Mouse (Mus musculus): ENCODE data around the gene Shkbp1. TPM values are rescaled to one million over a fixed set of nuclear protein-coding genes. Genes with fewer than 3 reads are reported as not detected.
A peak's percentile ranks its signal among the peaks of the same experiment; 100 is the strongest.

The Shkbp1 gene
- 1 to 10 TPM; 6.4 to 8.2 TPM for total RNA-seq (2021)

DNA sequence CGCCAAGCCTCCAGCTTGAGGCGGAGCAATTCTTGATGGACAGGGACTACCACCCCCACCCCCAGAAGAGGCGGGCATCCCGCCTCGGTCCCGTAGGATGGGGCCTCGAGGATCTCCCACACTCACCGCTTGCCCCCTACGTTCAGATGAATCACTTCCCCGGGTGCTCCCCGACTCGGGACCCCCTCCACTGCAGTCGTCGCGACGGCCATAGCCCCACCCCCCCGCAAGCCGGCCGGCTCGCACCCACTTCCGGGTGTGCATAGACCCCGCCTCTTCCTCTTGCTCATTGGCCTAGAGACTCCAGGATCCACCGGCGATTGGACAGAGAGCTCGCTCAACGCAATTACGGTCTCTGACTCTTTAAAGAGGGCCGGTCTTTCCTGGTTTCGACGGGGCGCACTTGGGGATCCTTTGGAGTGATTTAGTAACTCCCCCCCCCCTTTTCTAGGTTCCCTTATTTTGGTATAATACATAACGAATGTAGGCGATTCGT lies at the start of gene Shkbp1:
Gene Shkbp1, minus strand, starts transcription at position 275 of the 496 bp plus-strand sequence.
- intact Hi-C loops (cut with DNase I), result no loop called here
- DNase-seq (ENCODE audit: low spot score), result peak; percentile 82

DNA sequence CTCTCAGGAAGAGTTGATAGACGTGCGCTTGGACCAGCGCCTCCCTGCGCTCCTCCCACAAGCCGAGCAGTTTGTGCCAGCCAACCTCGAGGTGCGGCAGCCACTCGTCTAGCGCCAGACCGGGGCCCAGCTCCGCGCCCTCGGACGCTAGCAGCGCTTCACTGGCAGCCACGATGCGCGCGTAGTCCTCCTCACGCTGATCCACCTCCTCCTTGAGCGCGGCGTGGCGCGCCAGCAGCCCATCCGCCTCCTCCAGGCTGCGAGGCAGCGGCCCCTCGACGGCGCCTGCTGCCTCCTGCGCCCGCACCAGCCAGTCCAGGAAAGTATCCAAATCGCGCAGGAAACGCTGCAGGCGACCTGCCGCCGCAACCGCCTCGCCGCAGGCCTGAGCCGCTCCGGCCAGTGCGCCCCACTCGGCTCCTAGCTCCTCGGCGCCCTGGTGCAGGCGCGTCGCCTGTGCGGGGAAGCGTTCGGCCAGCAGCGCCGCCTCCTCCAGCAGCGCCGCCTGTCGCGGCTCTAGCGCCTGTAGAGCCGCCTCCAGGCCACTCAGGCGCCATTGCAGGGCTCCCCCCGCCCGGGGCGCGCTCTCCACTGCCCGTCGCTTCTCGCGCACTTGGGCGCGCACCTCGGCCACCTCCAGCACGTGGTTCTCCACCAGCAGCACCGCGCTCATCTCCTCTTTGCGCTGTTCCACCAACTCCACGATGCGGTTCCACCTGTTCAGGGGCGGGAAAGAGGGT lies 48.6 kb upstream of the Shkbp1 start:
- no peak for DNase-seq (ENCODE audit: low spot score)
- intact Hi-C loops (cut with DNase I), result loop anchor here (5.0 kb wide), 1 partner anchor 67 kb away; the partner anchor contains the start of gene Ltbp4

DNA sequence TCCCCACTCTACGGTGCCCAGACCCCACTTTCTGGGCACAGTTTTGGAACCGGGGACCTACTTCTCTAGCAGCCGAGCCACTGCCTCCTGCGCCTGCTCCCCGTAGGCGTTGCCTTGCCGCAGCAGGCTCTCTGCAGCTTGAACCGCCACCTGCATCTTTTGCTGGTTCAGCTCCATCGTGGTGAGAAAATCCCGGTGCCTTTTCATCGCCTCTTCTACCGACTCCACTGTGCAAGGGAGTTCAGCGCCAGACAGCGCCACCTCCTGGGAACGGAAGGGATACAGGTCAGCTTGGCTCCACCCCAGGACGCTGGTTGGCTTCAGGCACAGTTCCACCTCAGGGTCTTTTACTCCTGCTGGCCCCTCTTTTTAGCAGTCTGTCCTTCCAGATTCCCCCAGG lies 46.9 kb upstream of the Shkbp1 start:
- intact Hi-C loops (cut with DNase I), result loop anchor here (5.0 kb wide), 1 partner anchor 65 kb away; the partner anchor contains the start of gene Ltbp4
- no peak for DNase-seq (ENCODE audit: low spot score)

DNA sequence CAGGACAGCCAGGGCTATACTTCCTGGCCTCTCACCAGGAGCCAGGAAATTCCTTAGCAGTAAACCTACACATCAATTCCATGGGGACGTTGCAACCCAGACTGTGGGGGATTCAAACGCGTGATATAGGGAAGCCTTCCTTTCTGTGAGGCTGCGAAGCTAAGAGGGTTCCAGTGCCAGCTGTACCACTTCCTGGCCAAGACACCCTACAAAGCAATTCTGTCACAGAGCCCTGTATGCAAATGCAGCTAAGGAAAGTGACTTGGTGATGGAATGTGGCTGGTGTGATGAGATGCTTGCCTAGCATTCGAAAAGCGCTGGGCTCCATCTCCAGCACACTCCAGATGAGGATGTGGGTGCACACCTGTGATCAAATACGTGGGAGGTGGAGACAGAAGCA lies 44.7 kb upstream of the Shkbp1 start:
- intact Hi-C loops (cut with DNase I), result loop anchor here (5.0 kb wide), 1 partner anchor 63 kb away; the partner anchor contains the start of gene Ltbp4
- DNase-seq (ENCODE audit: low spot score), result no peak

DNA sequence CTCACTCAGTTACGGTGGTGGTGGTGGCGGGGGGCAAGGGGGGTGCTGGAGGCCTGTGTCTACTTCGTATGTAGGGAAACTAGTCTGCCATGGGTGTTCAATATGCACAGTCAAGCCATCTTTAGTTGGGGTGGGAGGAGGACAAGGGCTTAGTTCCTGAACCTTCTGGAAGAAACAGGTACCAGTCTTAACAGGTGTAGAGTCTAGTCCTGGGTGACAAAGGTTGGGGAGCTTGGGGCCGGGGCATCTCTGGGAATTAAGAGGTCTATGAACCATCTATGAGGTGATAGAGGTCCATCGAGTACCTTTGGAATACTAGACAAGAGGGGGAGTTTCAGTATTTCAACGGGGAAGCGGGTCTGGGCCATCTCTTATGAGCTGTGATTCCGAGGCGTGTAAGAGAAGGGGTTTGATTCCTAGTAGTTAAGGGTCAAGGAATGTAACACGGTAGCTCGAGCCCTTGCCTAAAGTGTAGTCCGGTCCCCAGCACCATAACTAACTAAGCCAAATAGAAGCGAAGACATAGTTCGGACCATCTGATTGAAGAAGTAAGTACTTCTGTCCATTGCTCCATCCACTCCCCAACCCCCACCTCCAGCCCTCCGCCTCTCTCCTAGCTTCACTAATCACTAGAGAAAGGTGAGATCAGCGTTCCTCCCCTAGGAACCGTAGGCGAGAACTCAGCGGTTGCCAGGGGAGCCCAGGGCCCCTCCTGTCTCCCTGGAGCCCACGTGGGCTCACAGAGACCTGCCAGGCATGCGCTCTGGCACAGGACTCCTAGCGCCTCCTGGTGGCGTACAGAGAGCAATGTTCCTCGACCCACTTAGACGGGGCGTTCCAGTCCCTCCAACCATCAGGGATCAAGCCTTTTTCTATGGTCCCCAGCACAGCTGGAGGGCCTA lies 41.5 kb upstream of the Shkbp1 start:
- no peak for DNase-seq (ENCODE audit: low spot score)
- intact Hi-C loops (cut with DNase I), result no loop called here

DNA sequence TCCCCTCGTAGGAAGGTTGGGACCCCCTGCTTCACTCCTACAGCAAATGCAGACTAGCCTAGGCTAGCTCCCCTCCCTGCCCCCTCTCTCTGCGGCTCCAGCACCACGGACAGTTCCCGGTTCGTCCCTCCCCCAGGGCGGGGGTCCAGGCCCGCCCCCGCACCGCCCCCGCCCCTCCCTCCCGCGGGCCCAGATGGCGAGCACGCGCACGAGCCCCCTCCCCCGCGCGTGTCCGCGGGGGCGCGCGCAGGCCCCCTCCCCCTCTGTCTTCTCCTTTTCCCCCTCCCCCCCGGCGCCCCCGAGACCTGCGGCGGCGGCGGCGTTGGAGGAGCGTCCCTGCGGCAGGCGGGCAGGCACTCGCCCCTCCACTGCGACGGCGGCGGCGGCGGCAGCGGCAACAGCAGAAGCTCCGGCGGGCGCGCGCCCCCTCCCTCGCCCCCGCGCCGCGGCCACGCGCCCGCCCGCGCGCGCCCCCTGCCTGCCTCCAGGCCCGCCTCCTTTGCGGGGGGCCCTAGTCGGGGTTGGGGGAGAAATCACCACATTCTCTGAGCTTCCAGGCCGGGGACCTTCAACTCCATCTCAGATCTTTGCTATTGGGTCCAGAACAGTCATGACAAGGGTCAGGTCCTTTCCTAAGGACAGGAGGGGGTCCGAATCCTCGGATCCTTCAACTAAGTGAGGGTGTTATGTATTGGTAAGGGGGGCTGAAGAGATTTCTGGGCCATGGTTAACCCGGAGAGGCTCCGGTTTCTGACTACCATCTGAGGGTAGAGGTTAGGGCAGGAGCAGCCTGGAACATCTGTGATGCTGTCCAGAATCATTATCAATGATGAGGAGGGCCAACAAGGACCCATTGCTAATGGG lies 40.6 kb upstream of the Shkbp1 start:
- intact Hi-C loops (cut with DNase I), result no loop called here
- DNase-seq (ENCODE audit: low spot score), result no peak

DNA sequence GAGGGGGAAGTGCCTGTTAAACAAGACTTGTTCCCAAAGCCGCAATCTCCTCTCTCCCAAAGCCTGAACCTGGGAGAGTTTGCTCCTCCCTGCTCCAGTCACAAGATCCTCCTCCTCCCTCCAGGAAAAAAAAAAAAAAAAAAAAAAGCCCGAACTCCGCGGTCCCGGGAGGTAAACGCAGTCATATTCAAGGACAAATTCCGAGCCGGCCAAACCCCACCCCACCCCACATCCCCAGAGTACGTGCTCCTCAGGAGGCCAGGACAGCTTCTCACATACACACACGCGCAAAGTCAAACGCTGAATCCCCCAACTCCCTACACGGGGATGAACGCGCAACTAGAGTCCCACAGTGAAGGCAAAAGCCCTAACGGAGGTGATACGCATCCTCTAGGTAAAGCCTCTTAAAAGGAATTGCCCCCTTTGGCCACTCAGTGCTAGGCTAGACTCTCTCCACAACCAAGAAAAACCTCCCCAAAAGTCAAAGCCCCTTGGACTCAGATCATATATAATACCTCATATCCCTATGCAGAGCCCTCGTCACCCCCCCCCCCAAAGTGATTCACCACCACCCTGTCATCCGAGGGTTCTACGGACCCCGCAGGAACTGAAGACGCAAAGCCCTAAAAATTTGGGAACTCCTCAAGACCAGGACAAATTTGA lies 39.8 kb upstream of the Shkbp1 start:
- intact Hi-C loops (cut with DNase I), result no loop called here

DNA sequence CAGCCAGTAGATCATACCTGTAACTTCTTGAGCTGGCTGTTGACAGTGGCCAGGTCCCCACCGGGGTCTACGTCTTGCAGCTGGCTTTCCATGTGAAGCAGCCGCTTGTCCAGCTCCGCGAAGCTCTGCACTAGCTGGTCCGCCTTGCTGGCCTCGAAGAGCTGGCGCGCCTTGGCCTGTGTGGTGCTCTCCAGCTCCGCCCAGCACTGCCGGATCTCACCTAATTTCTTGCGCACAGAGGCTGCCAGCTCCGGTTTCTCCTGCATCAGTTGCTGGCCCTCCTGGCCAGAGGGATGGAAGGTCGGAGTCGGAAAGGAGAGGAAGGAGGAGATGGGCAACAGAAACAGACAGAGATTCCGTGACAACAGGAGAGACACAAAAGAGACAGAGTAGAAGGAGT lies 35.6 kb upstream of the Shkbp1 start:
- intact Hi-C loops (cut with DNase I), result no loop called here
- DNase-seq (ENCODE audit: low spot score), result no peak

More for the DNA sequence above, 39.8 kb upstream of the Shkbp1 start:
- DNase-seq (ENCODE audit: low spot score), result no peak

DNA sequence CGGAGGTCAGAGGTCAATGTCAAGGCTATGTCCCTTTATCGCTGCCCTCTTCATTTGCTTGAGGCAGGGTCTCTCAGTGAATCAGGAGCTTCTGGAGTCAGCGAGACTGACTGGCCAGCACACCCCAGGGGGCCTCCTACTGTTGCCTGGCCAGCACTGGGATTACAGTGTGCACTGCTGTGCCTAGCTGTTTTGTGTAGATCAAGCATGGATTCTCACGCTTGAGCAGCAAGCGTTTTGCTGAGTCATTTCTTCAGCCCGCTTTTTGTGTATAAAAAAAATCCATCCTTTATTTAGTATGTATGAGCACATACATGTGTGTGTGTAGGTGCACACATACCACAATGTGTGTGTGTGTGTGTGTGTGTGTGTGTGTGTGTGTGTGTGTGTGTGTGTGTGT lies 33.4 kb upstream of the Shkbp1 start:
- no peak for DNase-seq (ENCODE audit: low spot score)
- intact Hi-C loops (cut with DNase I), result no loop called here

DNA sequence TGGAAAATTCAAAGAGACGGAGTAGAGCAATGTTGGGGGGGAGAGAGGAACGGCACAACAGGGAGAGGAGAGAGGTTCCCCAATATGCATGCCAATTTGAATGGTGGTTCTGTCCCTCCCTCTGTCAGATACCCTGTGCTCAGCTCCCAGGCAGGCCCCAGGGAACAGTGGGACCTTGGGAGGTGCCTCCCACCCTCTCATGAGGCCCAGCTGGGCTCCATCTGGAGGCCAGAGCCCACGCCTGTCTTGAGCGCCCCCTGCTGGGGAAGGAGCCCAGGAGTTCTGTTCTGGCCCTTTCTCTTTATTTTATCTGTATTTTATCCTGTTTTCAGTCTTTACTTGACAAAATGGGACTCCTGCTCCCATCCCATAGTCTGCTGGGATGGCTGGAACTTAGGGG lies 28.9 kb upstream of the Shkbp1 start:
- no peak for DNase-seq (ENCODE audit: low spot score)
- intact Hi-C loops (cut with DNase I), result loop anchor here (1.0 kb wide), 1 partner anchor 48 kb away; no protein-coding TSS in a partner anchor

DNA sequence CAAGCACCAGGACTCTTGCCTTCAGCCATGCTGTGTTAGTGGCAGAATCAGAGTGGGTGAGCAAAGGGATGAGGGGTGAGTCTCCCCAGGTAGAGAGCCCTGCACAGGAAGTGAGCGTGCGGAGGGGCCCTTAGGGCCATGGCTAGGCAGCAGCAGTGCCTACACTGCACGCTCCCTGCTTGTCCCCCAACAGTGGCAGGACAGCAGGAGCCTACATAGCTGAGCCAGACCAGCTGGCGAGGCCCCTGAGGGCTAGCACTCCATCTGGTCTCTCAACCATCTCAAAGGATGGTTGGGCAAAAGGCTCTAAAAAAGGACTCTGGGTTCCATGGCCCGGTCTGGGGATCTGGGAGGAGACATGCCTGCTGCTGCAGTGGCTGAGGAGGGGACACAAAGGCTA lies 28.3 kb upstream of the Shkbp1 start:
- DNase-seq (ENCODE audit: low spot score), result no peak
- intact Hi-C loops (cut with DNase I), result loop anchor here (1.0 kb wide), 1 partner anchor 48 kb away; no protein-coding TSS in a partner anchor

DNA sequence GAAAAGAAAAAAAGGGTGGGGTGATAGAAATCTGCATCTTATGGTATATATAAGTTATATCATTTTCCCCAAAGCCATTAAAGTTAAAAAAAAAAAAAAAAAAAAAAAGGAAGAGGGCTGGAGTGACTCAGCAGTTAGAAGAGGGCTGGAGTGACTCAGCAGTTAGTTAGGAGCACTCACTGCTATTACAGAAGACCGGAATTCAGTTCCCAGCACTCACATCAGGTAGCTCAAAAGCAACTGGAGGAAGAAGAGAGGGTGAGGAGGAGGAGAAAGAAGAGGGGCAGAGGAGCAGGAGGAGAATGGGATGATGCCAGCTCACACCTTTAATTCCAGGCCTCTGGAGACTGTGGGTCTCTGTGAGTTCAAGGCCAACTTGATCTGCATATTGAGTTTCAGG lies 27.4 kb upstream of the Shkbp1 start:
- intact Hi-C loops (cut with DNase I), result no loop called here
- DNase-seq (ENCODE audit: low spot score), result no peak

DNA sequence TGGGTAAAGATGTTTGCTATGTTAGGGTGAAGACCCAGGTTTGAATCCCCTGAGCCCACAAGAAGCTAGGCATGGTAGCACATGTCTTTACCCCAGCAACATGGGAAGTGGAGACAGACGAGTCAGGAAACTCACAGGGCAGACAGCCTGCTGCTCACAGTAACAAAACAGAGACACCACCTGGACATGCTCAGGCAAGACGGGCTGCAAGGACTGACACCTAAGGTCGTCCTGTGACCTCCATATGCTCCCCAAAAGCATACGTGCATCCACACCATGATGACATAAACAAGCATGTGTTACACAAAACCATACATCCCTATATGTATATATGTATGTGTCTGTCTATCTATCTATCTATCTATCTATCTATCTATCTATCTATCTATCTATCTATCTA lies 25.7 kb upstream of the Shkbp1 start:
- DNase-seq (ENCODE audit: low spot score), result no peak
- intact Hi-C loops (cut with DNase I), result no loop called here

DNA sequence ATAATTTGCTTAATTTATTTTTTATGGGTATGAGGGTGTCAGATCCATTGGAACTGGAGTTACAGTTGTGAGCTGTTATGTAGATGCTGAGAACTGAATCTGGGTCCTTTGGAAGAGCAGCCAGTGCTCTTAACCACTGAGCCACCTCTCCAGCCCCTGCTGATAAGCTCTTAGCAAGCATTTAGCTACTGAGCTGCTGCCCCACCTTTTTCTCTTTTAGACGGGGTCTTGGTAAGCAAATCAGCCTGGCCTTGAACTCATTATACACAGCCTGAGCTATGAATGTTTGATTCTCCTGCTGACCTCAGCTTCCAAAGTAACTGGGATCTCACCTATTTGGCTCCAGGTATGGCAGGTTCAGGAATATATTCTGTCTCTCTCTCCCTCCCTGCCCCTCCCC lies 25.2 kb upstream of the Shkbp1 start:
- DNase-seq (ENCODE audit: low spot score), result no peak
- intact Hi-C loops (cut with DNase I), result no loop called here

DNA sequence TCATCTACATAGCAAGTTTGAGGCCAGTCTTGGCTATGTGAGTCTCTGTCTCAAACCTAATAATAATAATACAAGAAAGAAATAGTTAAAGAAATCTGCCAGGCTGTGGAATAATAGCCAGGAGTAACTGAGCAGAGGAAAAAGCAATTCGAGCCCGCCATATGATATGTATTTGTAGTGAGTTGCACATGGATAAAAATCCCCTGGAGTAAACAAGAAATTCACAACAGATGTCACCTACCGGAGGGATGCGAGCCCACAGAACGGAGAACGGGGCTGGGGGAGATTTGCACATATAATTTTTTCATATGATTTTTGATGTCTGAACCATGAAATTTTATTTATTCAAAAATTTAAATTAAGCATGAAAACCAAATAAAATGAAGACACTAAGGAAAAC lies 24.0 kb upstream of the Shkbp1 start:
- no peak for DNase-seq (ENCODE audit: low spot score)
- intact Hi-C loops (cut with DNase I), result no loop called here

DNA sequence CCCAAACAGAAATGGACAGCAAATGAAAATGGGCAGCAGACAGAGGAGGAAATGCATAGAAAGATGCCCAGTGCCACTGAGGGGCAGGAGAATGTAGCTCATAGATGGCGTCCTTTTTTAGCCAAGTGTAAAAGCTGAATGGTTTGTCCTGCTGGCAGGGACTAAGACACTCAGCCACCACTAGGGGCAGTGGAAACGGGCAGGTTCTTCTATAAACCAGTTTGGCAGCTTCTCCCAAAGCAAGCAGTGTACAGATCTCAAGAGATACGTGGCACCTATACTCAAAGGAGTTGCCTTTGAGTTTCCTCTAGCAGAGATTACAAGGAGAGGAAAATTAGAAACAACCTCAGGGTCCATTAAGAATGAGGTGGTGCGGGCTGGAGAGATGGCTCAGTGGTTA lies 22.6 kb upstream of the Shkbp1 start:
- no peak for DNase-seq (ENCODE audit: low spot score)
- intact Hi-C loops (cut with DNase I), result no loop called here

DNA sequence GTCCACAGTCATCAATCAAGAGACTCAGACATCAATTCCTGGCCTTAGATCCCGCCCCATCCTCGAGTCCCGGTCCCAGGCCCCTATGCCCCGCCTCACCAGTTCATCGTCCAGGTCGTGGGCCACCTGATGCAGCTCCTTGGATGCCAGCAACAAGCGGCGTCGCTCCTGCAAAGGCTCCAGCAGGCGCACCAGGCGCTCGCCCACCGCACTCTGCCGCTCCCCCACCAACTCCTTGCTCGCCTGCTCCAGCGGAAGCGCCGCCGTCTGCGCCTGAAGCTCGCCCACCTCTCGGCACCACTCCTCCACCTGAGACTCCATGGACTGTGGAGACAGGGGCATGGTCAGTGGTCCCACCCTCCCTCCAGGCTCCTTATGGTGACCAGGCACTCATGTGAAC lies 19.5 kb upstream of the Shkbp1 start:
- DNase-seq (ENCODE audit: low spot score), result no peak

DNA sequence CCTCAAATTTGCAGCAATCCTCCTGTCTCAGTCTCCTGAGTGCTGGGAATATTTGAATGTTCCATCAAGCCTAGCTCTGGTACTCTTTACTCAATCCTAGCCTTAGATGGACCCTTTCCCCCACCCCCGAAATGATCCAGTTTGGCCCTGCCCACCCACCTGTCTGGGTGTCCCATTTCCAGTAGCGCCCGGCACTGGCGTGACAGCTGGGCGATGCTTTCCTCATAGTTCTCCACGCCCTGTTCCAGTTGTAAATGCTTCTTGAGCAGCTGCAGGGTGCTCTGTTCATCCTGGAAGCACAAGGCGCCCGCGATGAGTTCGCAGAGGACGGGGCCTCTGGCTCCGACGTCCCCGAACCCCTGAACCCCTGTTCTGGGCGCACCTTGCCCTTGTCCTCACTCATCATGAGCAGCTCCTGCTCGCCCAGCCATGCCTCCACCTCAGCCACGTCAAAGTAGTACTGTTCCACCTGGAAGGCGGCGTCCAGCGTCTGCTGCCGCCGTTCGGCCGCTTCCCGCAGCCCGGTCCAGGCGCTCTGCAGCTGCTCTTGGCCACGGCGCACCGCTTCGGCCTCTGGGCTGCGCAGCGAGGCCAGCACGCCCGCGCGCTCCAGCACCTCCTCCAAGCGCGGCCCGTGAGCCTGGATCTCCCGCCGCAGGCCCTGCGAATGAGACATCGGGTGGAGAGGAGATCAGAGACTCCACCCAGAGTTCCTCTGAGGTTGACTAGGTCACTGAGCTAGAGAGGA lies 16.1 kb upstream of the Shkbp1 start:
- DNase-seq (ENCODE audit: low spot score), result no peak

More for the DNA sequence above, 19.5 kb upstream of the Shkbp1 start:
- intact Hi-C loops (cut with DNase I), result no loop called here

DNA sequence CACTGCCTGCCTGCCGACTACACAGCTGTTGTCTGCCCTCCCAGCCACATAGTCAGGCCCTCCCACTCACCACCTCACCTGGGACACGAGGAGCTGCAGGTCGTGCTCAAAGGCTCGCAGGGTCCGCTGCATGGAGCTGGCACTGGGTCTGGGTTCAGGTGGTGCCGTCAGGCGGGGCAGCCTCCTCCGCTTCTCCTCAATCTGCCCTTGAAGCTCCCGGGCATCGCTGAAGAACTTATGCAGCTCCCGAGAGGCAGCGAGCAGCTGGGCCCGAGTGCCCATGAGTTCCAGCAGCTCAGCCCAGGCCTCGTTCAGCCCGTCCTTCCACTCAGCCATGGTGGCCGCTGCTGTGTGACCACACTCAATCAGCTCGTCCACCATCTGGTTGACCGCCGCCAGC lies 13.3 kb upstream of the Shkbp1 start:
- intact Hi-C loops (cut with DNase I), result no loop called here
- DNase-seq (ENCODE audit: low spot score), result no peak

More for the DNA sequence above, 16.1 kb upstream of the Shkbp1 start:
- intact Hi-C loops (cut with DNase I), result no loop called here
